Mouse (Mus musculus): ENCODE data around the gene Stac. TPM values are rescaled to one million over a fixed set of nuclear protein-coding genes. Genes with fewer than 3 reads are reported as not detected.

The Stac gene
- total RNA-seq (2023), result 0.26 TPM in 1 of 4 replicates, not detected in the others

DNA sequence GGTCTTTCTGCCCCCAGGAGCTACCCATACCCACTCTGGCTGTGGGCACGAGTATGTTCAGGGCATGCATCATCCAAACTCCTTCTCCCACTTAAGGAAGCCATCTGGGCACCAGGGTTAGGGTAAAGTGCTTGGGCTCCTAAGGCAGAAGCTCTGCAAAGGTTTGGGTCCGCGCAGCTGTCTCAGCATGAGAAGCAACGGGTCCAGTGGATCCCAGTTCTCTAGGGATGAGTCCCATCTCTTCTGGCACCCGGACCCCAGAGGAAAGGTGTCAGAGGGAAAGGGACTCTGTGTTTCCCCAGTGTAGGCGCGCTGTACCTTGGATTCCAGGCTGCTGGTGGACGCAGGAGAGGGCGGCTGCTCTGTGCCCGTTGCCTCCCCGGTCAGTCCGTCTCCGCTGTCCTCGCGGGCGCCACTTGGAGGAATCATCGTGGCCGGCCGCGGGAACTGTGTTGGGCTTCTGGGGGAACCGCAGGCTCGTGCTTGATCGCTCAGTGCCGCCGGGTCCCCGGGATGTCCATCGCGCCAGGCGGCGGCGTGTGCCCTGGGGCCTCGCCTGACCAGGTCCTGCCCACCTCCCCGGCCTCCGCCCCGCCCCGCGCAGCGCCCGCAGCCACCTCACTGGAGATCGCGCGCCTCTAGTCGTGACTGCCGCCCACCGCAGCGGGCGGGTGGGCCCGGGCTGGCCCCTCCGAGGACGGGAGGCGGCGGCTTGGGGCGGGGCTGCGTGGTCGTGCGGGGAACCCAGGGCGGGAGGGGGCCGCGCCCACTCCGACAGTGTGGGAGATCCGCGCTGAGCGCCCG, at the start of gene Stac:
Gene Stac (minus strand): TSS at position 669 of the 804 bp plus-strand sequence.

Measured in B cell, adult 62 days (primary cell).